Mouse (Mus musculus) brown adipose tissue, adult 24 weeks (tissue): Measurements from ENCODE around the gene Pde11a. TPM values are rescaled to one million over a fixed set of nuclear protein-coding genes. Genes with fewer than 3 reads are reported as not detected.

Experiments
- H3K27ac ChIP-seq: fragments of 200-500 bp; replicated peaks from 2 replicates; pipeline ENCODE4 v1.5.1; 2012; ENCODE audit warnings: low read depth, mild to moderate bottlenecking, low read length
- H3K4me1 ChIP-seq: fragments of 200-500 bp; 2 replicates; pipeline ENCODE4 v1.6.1; 2012; ENCODE audit warnings: low read length, mixed read lengths; ENCODE audit not compliant: control insufficient read depth, insufficient read depth, insufficient read length
- H3K4me3 ChIP-seq: fragments of 200-500 bp; 2 replicates; pipeline ENCODE4 v1.5.1; 2012; ENCODE audit warnings: low read depth, mild to moderate bottlenecking, low read length, moderate library complexity; ENCODE audit not compliant: insufficient read depth
- polyA plus RNA-seq: library from polyadenylated mRNA; stranded (reverse); fragments of >200 nt; gene quantifications from 2 replicates; pipeline ENCODE4 v1.2.4, GENCODE M21; 2012; ENCODE audit not compliant: missing spikeins, insufficient read depth, insufficient read length

The Pde11a gene
- polyA plus RNA-seq, 1 experiment, result 0.91 TPM

GRCm38 (mm10) chr2:76141136-76141535, 197.4 kb downstream of the Pde11a start:
- Histone ChIP-seq H3K4me1 (no peaks in the 10 kb centered on the region), H3K4me3 (no peak overlapping the region)

GRCm38 (mm10) chr2:76132983-76133382, 205.6 kb downstream of the Pde11a start:
- 0 out of 2 replicates have a peak, but pooled peaks cover 2% of the 10 kb centered on the region for H3K4me1 ChIP-seq
- H3K27ac ChIP-seq, result no peak overlapping the region
- no peak overlapping the region for H3K4me3 ChIP-seq

More at GRCm38 (mm10) chr2:76141136-76141535, 197.4 kb downstream of the Pde11a start:
- no peak overlapping the region for H3K27ac ChIP-seq

- Histone ChIP-seq H3K27ac (no peak overlapping the region), H3K4me1 (0 out of 2 replicates have a peak, but pooled peaks cover 2% of the 10 kb centered on the region), H3K4me3 (no peak overlapping the region)
Measured at GRCm38 (mm10) chr2:76129933-76130627, 208.5 kb downstream of the Pde11a start.

GRCm38 (mm10) chr2:76129058-76129437, 209.5 kb downstream of the Pde11a start:
- Histone ChIP-seq H3K4me1 (0 out of 2 replicates have a peak, but pooled peaks cover under 1% of the 10 kb centered on the region), H3K4me3 (no peak overlapping the region)

GRCm38 (mm10) chr2:76128105-76129057, 210.2 kb downstream of the Pde11a start:
- no peaks in the 10 kb centered on the region for H3K4me1 ChIP-seq
- no peak overlapping the region for H3K4me3 ChIP-seq
- H3K27ac ChIP-seq, result no peak overlapping the region

More at GRCm38 (mm10) chr2:76129058-76129437, 209.5 kb downstream of the Pde11a start:
- H3K27ac ChIP-seq, result no peak overlapping the region

- Histone ChIP-seq H3K4me3 (no peak overlapping the region), H3K4me1 (no peaks in the 10 kb centered on the region), H3K27ac (no peak overlapping the region)
Measured at GRCm38 (mm10) chr2:76126651-76127050, 211.9 kb downstream of the Pde11a start.

- H3K27ac ChIP-seq, result no peak overlapping the region
- no peak overlapping the region for H3K4me3 ChIP-seq
- H3K4me1 ChIP-seq, result no peaks in the 10 kb centered on the region
Measured at GRCm38 (mm10) chr2:76124821-76125220, 213.8 kb downstream of the Pde11a start.

- Histone ChIP-seq H3K4me1 (no peaks in the 10 kb centered on the region), H3K27ac (no peak overlapping the region), H3K4me3 (no peak overlapping the region)
Measured at GRCm38 (mm10) chr2:76122167-76122566, 216.4 kb downstream of the Pde11a start.

- Histone ChIP-seq H3K4me3 (no peak overlapping the region), H3K4me1 (no peaks in the 10 kb centered on the region), H3K27ac (no peak overlapping the region)
Measured at GRCm38 (mm10) chr2:76119848-76120247, 218.7 kb downstream of the Pde11a start.

GRCm38 (mm10) chr2:76118491-76118890, 220.1 kb downstream of the Pde11a start:
- Histone ChIP-seq H3K4me1 (no peaks in the 10 kb centered on the region), H3K27ac (no peak overlapping the region), H3K4me3 (no peak overlapping the region)

- Histone ChIP-seq H3K27ac (no peak overlapping the region), H3K4me1 (no peaks in the 10 kb centered on the region), H3K4me3 (no peak overlapping the region)
Measured at GRCm38 (mm10) chr2:76117219-76117618, 221.4 kb downstream of the Pde11a start.

GRCm38 (mm10) chr2:76115696-76116095, 222.9 kb downstream of the Pde11a start:
- H3K4me3 ChIP-seq, result no peak overlapping the region
- H3K4me1 ChIP-seq, result no peaks in the 10 kb centered on the region
- H3K27ac ChIP-seq, result no peak overlapping the region

- H3K4me3 ChIP-seq, result no peak overlapping the region
- no peak overlapping the region for H3K27ac ChIP-seq
- H3K4me1 ChIP-seq, result no peaks in the 10 kb centered on the region
Measured at GRCm38 (mm10) chr2:76114734-76115133, 223.8 kb downstream of the Pde11a start.

- H3K4me3 ChIP-seq, result no peak overlapping the region
- H3K4me1 ChIP-seq, result no peaks in the 10 kb centered on the region
- H3K27ac ChIP-seq, result no peak overlapping the region
Measured at GRCm38 (mm10) chr2:76109653-76110052, 228.9 kb downstream of the Pde11a start.

- no peak overlapping the region for H3K4me3 ChIP-seq
- no peaks in the 10 kb centered on the region for H3K4me1 ChIP-seq
- H3K27ac ChIP-seq, result no peak overlapping the region
Measured at GRCm38 (mm10) chr2:76101889-76102602, 236.5 kb downstream of the Pde11a start.
